Mouse (Mus musculus) midbrain, embryonic 15.5 days (tissue): ENCODE results near the gene Olfr574. TPM values are rescaled to one million over a fixed set of nuclear protein-coding genes. Genes with fewer than 3 reads are reported as not detected.

Source experiments
- ATAC-seq: fragments of 200-750 bp; cut with Nextera tagmentation; replicated peaks from 2 replicates; pipeline ENCODE4 v1.8.0; 2017; ENCODE audit warnings: moderate TSS enrichment
- H3K27ac ChIP-seq: fragments of 300-500 bp; sonication (generic); 2 replicates; pipeline ENCODE4 v1.5.1; 2015; ENCODE audit warnings: mild to moderate bottlenecking, inconsistent platforms
- H3K27me3 ChIP-seq: fragments of 300-500 bp; sonication (generic); replicated peaks from 2 replicates; pipeline ENCODE4 v1.6.1; 2015; ENCODE audit warnings: inconsistent platforms
- H3K36me3 ChIP-seq: fragments of 300-500 bp; sonication (generic); replicated peaks from 2 replicates; pipeline ENCODE4 v1.6.1; 2015; ENCODE audit warnings: inconsistent platforms
- H3K4me1 ChIP-seq: fragments of 300-500 bp; sonication (generic); 2 replicates; pipeline ENCODE4 v1.6.1; 2015; ENCODE audit warnings: inconsistent platforms
- H3K4me2 ChIP-seq: fragments of 300-500 bp; sonication (generic); 2 replicates; pipeline ENCODE4 v1.6.1; 2015; ENCODE audit warnings: inconsistent platforms, mild to moderate bottlenecking, moderate library complexity
- H3K4me3 ChIP-seq: fragments of 300-500 bp; sonication (generic); 2 replicates; pipeline ENCODE4 v1.5.1; 2015; ENCODE audit warnings: mild to moderate bottlenecking, inconsistent platforms
- H3K9ac ChIP-seq: fragments of 300-500 bp; sonication (generic); 2 replicates; pipeline ENCODE4 v1.6.1; 2015; ENCODE audit warnings: mild to moderate bottlenecking, inconsistent platforms
- H3K9me3 ChIP-seq: fragments of 300-500 bp; sonication (generic); 2 replicates; pipeline ENCODE4 v1.6.1; 2016; ENCODE audit warnings: inconsistent platforms
- WGBS: fragments of 180-500 bp; shearing (Covaris S2); methylation state at CpG from one replicate; pipeline ENCODE4 v1.1.7; 2015; ENCODE audit warnings: mixed read lengths; 5-methylcytosine and 5-hydroxymethylcytosine counted together
- polyA plus RNA-seq: library from polyadenylated mRNA; unstranded; fragments of >200 nt; fragmentation: Nextera tagmentation; extraction: Ambion mirVana; gene quantifications from 2 replicates; pipeline ENCODE4 v1.2.1, GENCODE M21; 2015

Olfr574 gene
- not detected in 2 replicates for polyA plus RNA-seq

- 94% methylated on average over 1 of the region's 1 CpGs for WGBS
- Histone ChIP-seq H3K4me1 (no peaks in the 10 kb centered on the region), H3K36me3 (no peaks in the 10 kb centered on the region), H3K4me2 (no peak within 1 kb of the TSS), H3K27me3 (no peaks in the 10 kb centered on the region), H3K9ac (no peak within 1 kb of the TSS), H3K9me3 (no peaks in the 10 kb centered on the region), H3K27ac (no peak within 1 kb of the TSS), H3K4me3 (no peak within 1 kb of the TSS)
- ATAC-seq, result no peak
Observed at GRCm38 (mm10) chr7:102948167-102948566, at the start of gene Olfr574. Olfr574 (plus strand) TSS chr7:102948467.

- WGBS, result 59% methylated on average over 1 of the region's 1 CpGs
- ATAC-seq, result no peak
- H3K4me2 ChIP-seq, result no peak overlapping the region
- no peaks in the 10 kb centered on the region for H3K9me3 ChIP-seq
- H3K4me1 ChIP-seq, result no peaks in the 10 kb centered on the region
- H3K27ac ChIP-seq, result no peak overlapping the region
- H3K9ac ChIP-seq, result no peak overlapping the region
- H3K4me3 ChIP-seq, result no peak overlapping the region
- H3K27me3 ChIP-seq, result no peaks in the 10 kb centered on the region
- no peaks in the 10 kb centered on the region for H3K36me3 ChIP-seq
Observed at GRCm38 (mm10) chr7:102915261-102915660, 33.0 kb upstream of the Olfr574 start.

GRCm38 (mm10) chr7:102916405-102916804, 31.9 kb upstream of the Olfr574 start:
- WGBS, result 77% methylated on average over 5 of the region's 5 CpGs
- ATAC-seq, result no peak

GRCm38 (mm10) chr7:102917032-102917875, 31.0 kb upstream of the Olfr574 start, which contains the start of gene Olfr571:
Olfr571 (minus strand) TSS chr7:102917536.
- no peak within 1 kb of the TSS for H3K4me2 ChIP-seq
- H3K36me3 ChIP-seq, result no peaks in the 10 kb centered on the region
- no peak within 1 kb of the TSS for H3K9ac ChIP-seq
- H3K4me3 ChIP-seq, result no peak within 1 kb of the TSS
- no peak for ATAC-seq
- H3K27ac ChIP-seq, result no peak within 1 kb of the TSS
- H3K9me3 ChIP-seq, result no peaks in the 10 kb centered on the region
- 64% methylated on average over 4 of the region's 4 CpGs for WGBS
- no peaks in the 10 kb centered on the region for H3K27me3 ChIP-seq
- H3K4me1 ChIP-seq, result no peaks in the 10 kb centered on the region

More at GRCm38 (mm10) chr7:102916405-102916804, 31.9 kb upstream of the Olfr574 start:
- H3K27me3 ChIP-seq, result no peaks in the 10 kb centered on the region
- no peak overlapping the region for H3K4me2 ChIP-seq
- H3K9me3 ChIP-seq, result no peaks in the 10 kb centered on the region
- H3K9ac ChIP-seq, result no peak overlapping the region
- H3K36me3 ChIP-seq, result no peaks in the 10 kb centered on the region
- no peak overlapping the region for H3K27ac ChIP-seq
- no peak overlapping the region for H3K4me3 ChIP-seq
- H3K4me1 ChIP-seq, result no peaks in the 10 kb centered on the region

GRCm38 (mm10) chr7:102919632-102920031, 28.6 kb upstream of the Olfr574 start:
- H3K36me3 ChIP-seq, result no peaks in the 10 kb centered on the region
- H3K9me3 ChIP-seq, result no peaks in the 10 kb centered on the region
- no peaks in the 10 kb centered on the region for H3K27me3 ChIP-seq
- H3K9ac ChIP-seq, result no peak overlapping the region
- no peaks in the 10 kb centered on the region for H3K4me1 ChIP-seq
- H3K27ac ChIP-seq, result no peak overlapping the region
- peak; percentile 79 for ATAC-seq
- H3K4me2 ChIP-seq, result no peak overlapping the region
- WGBS, result 15% methylated on average over 1 of the region's 1 CpGs
- no peak overlapping the region for H3K4me3 ChIP-seq

- no peaks in the 10 kb centered on the region for H3K36me3 ChIP-seq
- WGBS, result 74% methylated on average over 1 of the region's 1 CpGs
- no peaks in the 10 kb centered on the region for H3K9me3 ChIP-seq
- no peaks in the 10 kb centered on the region for H3K4me1 ChIP-seq
- no peak within 1 kb of the TSS for H3K9ac ChIP-seq
- no peak within 1 kb of the TSS for H3K27ac ChIP-seq
- H3K4me3 ChIP-seq, result no peak within 1 kb of the TSS
- H3K4me2 ChIP-seq, result no peak within 1 kb of the TSS
- no peaks in the 10 kb centered on the region for H3K27me3 ChIP-seq
- no peak for ATAC-seq
Observed at GRCm38 (mm10) chr7:102924109-102924508, 24.2 kb upstream of the Olfr574 start, which contains the start of gene Olfr572. Olfr572 (plus strand) TSS chr7:102924409.

- no peak overlapping the region for H3K4me3 ChIP-seq
- H3K9ac ChIP-seq, result no peak overlapping the region
- no peak overlapping the region for H3K4me2 ChIP-seq
- H3K27ac ChIP-seq, result no peak overlapping the region
- H3K9me3 ChIP-seq, result no peaks in the 10 kb centered on the region
- WGBS, result 81% methylated on average over 3 of the region's 3 CpGs
- H3K36me3 ChIP-seq, result no peaks in the 10 kb centered on the region
- no peaks in the 10 kb centered on the region for H3K4me1 ChIP-seq
- ATAC-seq, result no peak
- no peaks in the 10 kb centered on the region for H3K27me3 ChIP-seq
Observed at GRCm38 (mm10) chr7:102927105-102927504, 21.2 kb upstream of the Olfr574 start.

GRCm38 (mm10) chr7:102942475-102942874, 5.8 kb upstream of the Olfr574 start, which contains the start of gene Olfr573-ps1:
Olfr573-ps1 (minus strand) TSS chr7:102942575.
- H3K9ac ChIP-seq, result no peak within 1 kb of the TSS
- no peaks in the 10 kb centered on the region for H3K9me3 ChIP-seq
- H3K4me3 ChIP-seq, result no peak within 1 kb of the TSS
- H3K36me3 ChIP-seq, result no peaks in the 10 kb centered on the region
- H3K27me3 ChIP-seq, result no peaks in the 10 kb centered on the region
- 86% methylated on average over 2 of the region's 2 CpGs for WGBS
- H3K4me2 ChIP-seq, result no peak within 1 kb of the TSS
- ATAC-seq, result no peak
- H3K4me1 ChIP-seq, result no peaks in the 10 kb centered on the region
- H3K27ac ChIP-seq, result no peak within 1 kb of the TSS

GRCm38 (mm10) chr7:102943417-102943816, 4.8 kb upstream of the Olfr574 start:
- Histone ChIP-seq H3K27ac (no peak overlapping the region), H3K9me3 (no peaks in the 10 kb centered on the region), H3K36me3 (no peaks in the 10 kb centered on the region), H3K4me2 (no peak overlapping the region), H3K27me3 (no peaks in the 10 kb centered on the region), H3K9ac (no peak overlapping the region), H3K4me1 (no peaks in the 10 kb centered on the region), H3K4me3 (no peak overlapping the region)
- 91% methylated on average over 1 of the region's 1 CpGs for WGBS
- ATAC-seq, result no peak

- no peaks in the 10 kb centered on the region for H3K36me3 ChIP-seq
- H3K27me3 ChIP-seq, result no peaks in the 10 kb centered on the region
- 79% methylated on average over 1 of the region's 1 CpGs for WGBS
- no peak for ATAC-seq
- no peaks in the 10 kb centered on the region for H3K9me3 ChIP-seq
- no peak overlapping the region for H3K4me3 ChIP-seq
- H3K4me2 ChIP-seq, result no peak overlapping the region
- no peak overlapping the region for H3K27ac ChIP-seq
- no peak overlapping the region for H3K9ac ChIP-seq
- no peaks in the 10 kb centered on the region for H3K4me1 ChIP-seq
Observed at GRCm38 (mm10) chr7:102950732-102951131, 2.5 kb downstream of the Olfr574 start.

GRCm38 (mm10) chr7:102958137-102958536, 9.9 kb downstream of the Olfr574 start:
- Histone ChIP-seq H3K4me3 (no peak overlapping the region), H3K27ac (no peak overlapping the region), H3K4me1 (no peaks in the 10 kb centered on the region), H3K27me3 (no peaks in the 10 kb centered on the region), H3K36me3 (no peaks in the 10 kb centered on the region), H3K9ac (no peak overlapping the region), H3K4me2 (no peak overlapping the region), H3K9me3 (no peaks in the 10 kb centered on the region)
- 86% methylated on average over 3 of the region's 3 CpGs for WGBS
- no peak for ATAC-seq

GRCm38 (mm10) chr7:102958593-102958992, 10.3 kb downstream of the Olfr574 start, which contains the start of gene Olfr575:
Olfr575 (minus strand) TSS chr7:102958775.
- Histone ChIP-seq H3K27me3 (no peaks in the 10 kb centered on the region), H3K4me2 (no peak within 1 kb of the TSS), H3K4me1 (no peaks in the 10 kb centered on the region), H3K4me3 (no peak within 1 kb of the TSS), H3K27ac (no peak within 1 kb of the TSS), H3K9ac (no peak within 1 kb of the TSS), H3K9me3 (no peaks in the 10 kb centered on the region), H3K36me3 (no peaks in the 10 kb centered on the region)
- ATAC-seq, result no peak
- 76% methylated on average over 1 of the region's 1 CpGs for WGBS

GRCm38 (mm10) chr7:102962360-102962759, 14.1 kb downstream of the Olfr574 start, which contains the start of gene Olfr576:
Olfr576 (plus strand) TSS chr7:102962660.
- Histone ChIP-seq H3K9me3 (no peaks in the 10 kb centered on the region), H3K4me3 (no peak within 1 kb of the TSS), H3K4me2 (no peak within 1 kb of the TSS), H3K27ac (no peak within 1 kb of the TSS), H3K36me3 (no peaks in the 10 kb centered on the region), H3K9ac (no peak within 1 kb of the TSS), H3K27me3 (no peaks in the 10 kb centered on the region), H3K4me1 (no peaks in the 10 kb centered on the region)
- ATAC-seq, result no peak
- WGBS, result 63% methylated on average over 2 of the region's 2 CpGs
